Mouse (Mus musculus) liver, embryonic 11.5 days (tissue): ENCODE results near the gene Nudt16l1. TPM values are rescaled to one million over a fixed set of nuclear protein-coding genes. Genes with fewer than 3 reads are reported as not detected.

ENCODE experiments used
- polyA plus RNA-seq: library from polyadenylated mRNA; unstranded; fragments of >200 nt; fragmentation: Nextera tagmentation; extraction: Ambion mirVana; gene quantifications from 2 replicates; pipeline ENCODE4 v1.2.1, GENCODE M21; 2014

Gene Nudt16l1
- polyA plus RNA-seq, 1 experiment from 2014 or later = 102 TPM

Other genes with a start within 250 kb of the Nudt16l1 start
- 85.6 and 92.2 TPM in 2 replicates for gene Nmral1, start 219.4 kb upstream of the Nudt16l1 start, polyA plus RNA-seq
- gene Hmox2, start 212.4 kb upstream of the Nudt16l1 start, polyA plus RNA-seq = 66.8 and 75.9 TPM in 2 replicates
- gene Cdip1, start 148.5 kb upstream of the Nudt16l1 start, polyA plus RNA-seq = 49.4 and 49.8 TPM in 2 replicates
- 0.19 and 0.33 TPM in 2 replicates for gene 4930562C15Rik, start 103.3 kb upstream of the Nudt16l1 start, polyA plus RNA-seq
- 26.4 and 29.9 TPM in 2 replicates for gene Ubald1, start 58.4 kb upstream of the Nudt16l1 start, polyA plus RNA-seq
- gene Mgrn1, start 52.5 kb upstream of the Nudt16l1 start, polyA plus RNA-seq = 50.5 and 52.5 TPM in 2 replicates
- 28.1 and 30.0 TPM in 2 replicates for gene Anks3, start 25.4 kb downstream of the Nudt16l1 start, polyA plus RNA-seq
- not detected in 2 replicates for gene Sept12, start 59.1 kb downstream of the Nudt16l1 start, polyA plus RNA-seq
- gene Smim22, start 68.5 kb downstream of the Nudt16l1 start, polyA plus RNA-seq = 4.3 and 4.8 TPM in 2 replicates
- gene Rogdi, start 74.8 kb downstream of the Nudt16l1 start, polyA plus RNA-seq = 65.2 and 65.9 TPM in 2 replicates
- 84.8 and 96.2 TPM in 2 replicates for gene Glyr1, start 111.1 kb downstream of the Nudt16l1 start, polyA plus RNA-seq
- 17.2 and 19.2 TPM in 2 replicates for gene Ubn1, start 111.3 kb downstream of the Nudt16l1 start, polyA plus RNA-seq
- 0.83 and 1.1 TPM in 2 replicates for gene Ppl, start 193.7 kb downstream of the Nudt16l1 start, polyA plus RNA-seq
- not detected in 2 replicates for gene Sec14l5, start 208.3 kb downstream of the Nudt16l1 start, polyA plus RNA-seq